Mouse (Mus musculus) megakaryocyte, embryonic 14.5 days (primary cell): ENCODE results near the gene Frrs1l.

ENCODE experiments used
- FLI1 ChIP-seq: IDR thresholded peaks from 2 replicates; pipeline ENCODE4 v1.6.1; 2012; ENCODE audit warnings: low read length, inconsistent platforms, mixed read lengths
- GATA1 ChIP-seq: IDR thresholded peaks from 3 replicates; pipeline ENCODE4 v1.6.1; 2012; ENCODE audit warnings: mixed read lengths, low read length, inconsistent platforms, borderline replicate concordance

GRCm38 (mm10) chr4:56909568-56909967 is 80.6 kb downstream of the Frrs1l start:
- TF ChIP-seq GATA1 (no peak), FLI1 (no peak)
